Mouse (Mus musculus) megakaryocyte, embryonic 14.5 days (primary cell): ENCODE data around the gene Fam151b.

Experiments used
- FLI1 ChIP-seq: IDR thresholded peaks from 2 replicates; pipeline ENCODE4 v1.6.1; 2012; ENCODE audit warnings: low read length, inconsistent platforms, mixed read lengths
- GATA1 ChIP-seq: IDR thresholded peaks from 3 replicates; pipeline ENCODE4 v1.6.1; 2012; ENCODE audit warnings: mixed read lengths, low read length, inconsistent platforms, borderline replicate concordance

DNA sequence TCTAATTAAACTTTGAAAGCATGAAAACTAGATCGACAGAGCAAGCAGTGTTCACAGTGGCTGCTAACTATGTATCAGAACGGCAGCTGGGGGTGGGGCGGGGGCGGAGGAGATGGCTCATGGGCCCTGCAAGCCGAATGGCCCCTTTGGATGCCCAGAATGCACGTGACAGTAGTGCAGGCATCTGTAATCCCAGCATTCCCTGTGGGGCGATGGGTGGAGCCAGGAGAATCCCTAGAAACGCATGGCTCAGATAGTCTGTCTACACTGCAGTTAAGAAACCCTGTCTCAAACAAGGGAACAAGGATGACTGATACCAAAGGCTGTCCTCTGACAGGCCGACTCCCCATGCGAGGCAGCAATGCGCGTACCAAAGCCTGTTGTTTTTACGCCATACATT is 43.5 kb downstream of the Fam151b start:
- no peak for TF ChIP-seq GATA1
- no peak for TF ChIP-seq FLI1
